Mouse (Mus musculus): ENCODE data around the gene Foxp1.

DNA sequence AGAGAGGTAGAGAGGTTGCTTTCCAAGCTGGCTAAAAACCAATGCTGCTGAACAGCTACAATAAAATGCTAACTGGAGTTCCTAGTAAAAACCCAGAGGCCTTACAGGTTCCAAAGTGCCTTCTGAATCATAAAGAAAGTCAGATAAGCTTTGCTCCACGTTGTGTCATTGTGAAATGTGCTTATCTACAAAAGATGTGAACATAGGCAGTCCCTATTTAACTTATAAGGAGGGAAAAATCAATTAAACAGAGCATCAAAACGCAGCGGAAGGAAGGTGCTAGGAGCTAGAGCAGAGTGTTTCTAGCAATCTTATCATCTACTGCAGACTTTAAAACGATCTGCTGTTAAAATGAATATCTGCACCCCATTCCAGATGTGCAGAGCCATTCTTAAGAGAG is 416.5 kb downstream of the Foxp1 start:
- TF ChIP-seq CTCF (IDR thresholded peaks at IDR 0.05; ENCODE audit: low read depth), result no peak
- 0 out of 2 replicates have a peak, but pooled peaks have one; percentile 28 for TF ChIP-seq EP300 (IDR thresholded peaks at IDR 0.05; ENCODE audit: low read depth)
